Mouse (Mus musculus) gastrocnemius, postnatal 10 days (tissue): ENCODE measurements around the gene Dnajc8. TPM values are rescaled to one million over a fixed set of nuclear protein-coding genes. Genes with fewer than 3 reads are reported as not detected.

Experiments used
- DNase-seq: peaks from one replicate; pipeline ENCODE4 v3.0.0; 2021; ENCODE audit warnings: mixed read lengths
- long read RNA-seq, 2 experiments: library from polyadenylated mRNA; stranded (forward); transcript quantifications; one replicate each; pipeline ENCODE4 v2.0.0; 2021
- total RNA-seq, 2 experiments: library from RNA; stranded (reverse); gene quantifications; 2 replicates each; pipeline ENCODE4 v1.2.3; 2021

The Dnajc8 gene
- total RNA-seq = 10 to 100 TPM; 70.0 to 74.9 TPM
- long read RNA-seq, experiment 1, transcript Dnajc8-202 (9 exons, 1,401 nt) = major isoform, 108 of 113 reads
- long read RNA-seq, experiment 1, partial matches to known transcripts = 1 of 113 reads
- long read RNA-seq, experiment 1, other reads (novel, unspliced or antisense) = 4 of 113 reads
- long read RNA-seq, experiment 2, transcript Dnajc8-202 (9 exons, 1,401 nt) = major isoform, 101 of 110 reads
- long read RNA-seq, experiment 2, partial matches to known transcripts = 4 of 110 reads
- long read RNA-seq, experiment 2, other reads (novel, unspliced or antisense) = 4 of 110 reads

- peak; percentile 98 for DNase-seq
These were observed at the start of gene Dnajc8 for GRCm38 (mm10) chr4:132535406-132536121. Gene Dnajc8, plus strand, starts transcription at chr4:132535550.

GRCm38 (mm10) chr4:132488521-132488920 is 46.8 kb upstream of the Dnajc8 start:
- DNase-seq = no peak

- no peak for DNase-seq
These were observed 46.4 kb upstream of the Dnajc8 start for GRCm38 (mm10) chr4:132488976-132489375.

GRCm38 (mm10) chr4:132490273-132491010 is 44.9 kb upstream of the Dnajc8 start:
- no peak for DNase-seq

GRCm38 (mm10) chr4:132491057-132491456 is 44.3 kb upstream of the Dnajc8 start:
- DNase-seq = no peak

GRCm38 (mm10) chr4:132491748-132492147 is 43.6 kb upstream of the Dnajc8 start:
- DNase-seq = no peak

GRCm38 (mm10) chr4:132492178-132493060 is 42.9 kb upstream of the Dnajc8 start:
- DNase-seq = peak; percentile 33

- no peak for DNase-seq
These were observed 41.0 kb upstream of the Dnajc8 start for GRCm38 (mm10) chr4:132494271-132494918.

- no peak for DNase-seq
These were observed 33.7 kb upstream of the Dnajc8 start for GRCm38 (mm10) chr4:132501639-132502038.

GRCm38 (mm10) chr4:132503344-132503743 is 32.0 kb upstream of the Dnajc8 start:
- no peak for DNase-seq

- DNase-seq = no peak
These were observed 30.2 kb upstream of the Dnajc8 start for GRCm38 (mm10) chr4:132505034-132505738.

- no peak for DNase-seq
These were observed 29.6 kb upstream of the Dnajc8 start for GRCm38 (mm10) chr4:132505800-132506199.

GRCm38 (mm10) chr4:132506250-132506649 is 29.1 kb upstream of the Dnajc8 start:
- DNase-seq = no peak

- DNase-seq = no peak
These were observed 28.1 kb upstream of the Dnajc8 start for GRCm38 (mm10) chr4:132507210-132507609.

GRCm38 (mm10) chr4:132509621-132510296 is 25.6 kb upstream of the Dnajc8 start:
- peak; percentile 68 for DNase-seq

- peak; percentile 97 for DNase-seq
These were observed 25.0 kb upstream of the Dnajc8 start, which contains the start of gene Sesn2 for GRCm38 (mm10) chr4:132510352-132510798. Gene Sesn2, minus strand, starts transcription at chr4:132510501.

GRCm38 (mm10) chr4:132512080-132512479 is 23.3 kb upstream of the Dnajc8 start:
- DNase-seq = no peak

GRCm38 (mm10) chr4:132513395-132514273 is 21.7 kb upstream of the Dnajc8 start:
- DNase-seq = no peak
